Mouse (Mus musculus) brain, embryonic 18.5 days (tissue): ENCODE results near the gene Ntn4.

Experiments
- DNase-seq: peaks from one replicate; pipeline ENCODE4 v3.0.0-alpha.2; 2012; ENCODE audit warnings: low read depth, low spot score

Gene Ntn4

DNA sequence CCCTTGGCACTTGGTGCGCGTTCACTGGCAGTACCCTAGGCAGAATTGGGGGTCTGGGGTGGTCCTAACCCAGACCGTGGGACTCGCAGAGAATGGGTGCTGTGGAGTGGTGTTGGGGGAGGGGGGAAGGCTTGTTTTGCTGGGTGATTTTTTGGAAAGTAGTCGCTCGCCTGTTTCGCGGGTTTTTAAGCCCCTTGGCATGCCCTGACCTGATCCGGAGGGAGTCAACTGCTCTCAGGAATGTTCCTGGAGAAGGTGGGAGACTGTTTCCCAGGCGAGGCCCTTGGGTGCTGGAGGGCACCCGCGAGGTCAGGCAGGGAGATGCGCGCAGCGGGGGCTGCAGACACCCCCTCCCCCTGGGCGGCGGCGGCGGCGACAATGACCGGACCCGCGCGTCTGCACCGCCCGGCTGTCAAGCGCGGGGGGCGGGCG, at the start of gene Ntn4:
Gene Ntn4, plus strand, starts transcription at position 161 of the 432 bp plus-strand sequence.
- no peak for DNase-seq

DNA sequence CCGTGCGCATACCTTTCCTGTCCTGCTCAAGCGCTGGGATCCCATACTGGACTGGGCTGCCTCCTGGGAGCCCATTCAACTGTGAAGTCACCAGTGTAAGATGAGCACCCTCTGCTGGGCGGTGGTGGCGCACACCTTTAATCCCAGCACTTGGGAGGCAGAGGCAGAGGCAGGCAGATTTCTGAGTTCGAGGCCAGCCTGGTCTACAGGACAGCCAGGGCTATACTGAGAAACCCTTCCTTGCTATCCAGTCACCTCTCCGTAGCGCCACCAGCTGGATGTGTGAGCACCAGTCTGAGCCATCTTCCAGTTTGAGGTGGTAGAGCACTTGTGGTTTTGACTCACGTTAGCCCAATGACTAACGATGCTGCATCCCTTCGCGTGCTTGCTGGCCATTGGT, 48.0 kb upstream of the Ntn4 start:
- DNase-seq = no peak

DNA sequence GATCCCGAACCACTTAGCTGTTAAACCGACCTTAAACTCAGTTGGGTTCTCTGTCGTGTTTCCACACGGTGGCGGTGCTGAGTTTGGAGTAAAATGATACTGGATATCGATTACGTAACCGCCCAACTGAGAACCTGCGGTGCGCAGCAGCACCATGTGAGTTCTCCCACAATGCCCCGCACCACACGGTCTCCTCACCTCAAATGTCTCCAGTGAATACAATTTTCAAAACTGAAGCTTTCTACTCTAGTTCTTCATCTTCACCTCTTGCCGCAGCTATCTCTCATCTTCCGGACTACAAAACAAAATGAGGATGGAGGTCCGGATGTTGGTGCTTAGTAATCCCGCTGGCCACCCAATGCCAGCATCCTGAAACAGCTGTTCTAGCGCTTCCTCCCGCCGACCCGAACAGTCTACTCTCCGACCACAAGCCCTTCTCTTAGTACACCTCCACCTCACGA, 46.4 kb upstream of the Ntn4 start:
- peak; percentile 76 for DNase-seq

DNA sequence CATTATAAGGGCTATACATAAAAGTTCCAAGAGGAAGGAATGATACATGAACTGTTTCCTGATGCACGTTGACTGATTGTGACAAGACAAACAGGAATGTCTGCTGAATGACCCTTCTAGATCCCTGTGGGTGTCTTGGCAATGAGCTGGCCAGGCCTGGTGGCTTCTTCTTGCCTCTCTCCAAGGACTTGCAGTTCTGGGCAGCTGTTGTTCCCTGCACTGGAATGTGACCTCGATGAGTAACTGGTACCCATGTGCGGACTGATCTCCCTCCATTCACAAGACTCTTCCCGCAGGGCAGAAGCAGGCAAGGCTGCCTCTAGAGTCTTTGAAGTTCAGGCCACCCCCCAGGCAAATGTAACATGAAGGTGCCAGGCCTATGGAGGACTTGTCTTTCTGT, 44.6 kb upstream of the Ntn4 start:
- no peak for DNase-seq

DNA sequence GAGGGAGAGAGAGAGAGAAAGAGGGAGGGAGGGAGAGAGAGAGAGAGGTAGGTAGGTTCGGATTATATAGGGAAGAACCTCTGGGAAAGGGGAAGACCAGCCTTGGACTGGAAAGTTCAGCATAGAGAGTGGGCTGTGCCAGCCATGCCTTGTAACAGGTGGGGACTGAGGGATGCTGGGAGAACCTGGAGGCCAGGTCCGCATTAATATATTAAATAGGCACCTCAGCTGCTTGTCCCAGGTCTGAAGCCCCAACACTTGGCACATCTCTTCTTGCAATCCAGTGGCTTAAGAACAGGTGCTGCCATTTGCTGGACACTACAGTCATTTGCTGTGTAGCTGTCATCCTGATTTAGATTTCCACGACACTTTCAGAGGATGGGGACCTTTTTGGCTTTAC, 43.8 kb upstream of the Ntn4 start:
- DNase-seq = no peak

DNA sequence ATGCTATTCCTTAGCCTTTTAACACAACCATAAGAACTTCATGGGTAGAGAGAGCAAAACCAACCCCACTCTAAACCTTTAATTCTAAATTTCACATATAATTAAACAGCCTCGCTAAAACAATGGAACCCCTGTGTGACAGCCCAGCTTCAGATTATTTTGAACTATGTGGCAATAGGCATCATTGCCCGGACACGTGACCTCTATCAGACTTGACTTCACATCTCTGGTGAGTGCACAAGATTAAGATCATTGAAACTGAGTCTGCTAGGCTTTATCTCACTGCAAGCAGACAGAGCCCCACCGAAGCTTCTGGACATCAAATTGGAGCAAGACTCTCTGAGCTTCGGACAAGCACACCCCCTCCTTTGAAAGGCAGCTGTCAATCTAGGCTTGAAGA, 38.2 kb upstream of the Ntn4 start:
- no peak for DNase-seq

DNA sequence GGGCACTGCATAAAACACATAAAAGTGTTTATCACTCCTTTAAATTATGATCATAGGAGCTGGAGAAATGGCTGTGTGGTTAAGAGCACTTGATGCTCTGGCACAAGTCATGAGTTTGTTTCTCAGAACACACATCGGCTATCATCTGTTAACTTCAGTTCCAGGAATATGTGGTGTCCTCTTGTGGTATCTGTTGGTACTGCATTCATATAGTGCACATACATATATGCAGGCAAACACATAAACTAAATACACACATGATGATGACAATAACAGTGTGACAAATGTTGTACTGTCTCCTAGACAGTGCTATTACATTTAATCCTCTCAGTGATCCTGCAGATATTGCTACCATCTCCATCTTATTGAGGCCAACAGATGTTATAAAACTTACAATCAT, 37.2 kb upstream of the Ntn4 start:
- DNase-seq = no peak

DNA sequence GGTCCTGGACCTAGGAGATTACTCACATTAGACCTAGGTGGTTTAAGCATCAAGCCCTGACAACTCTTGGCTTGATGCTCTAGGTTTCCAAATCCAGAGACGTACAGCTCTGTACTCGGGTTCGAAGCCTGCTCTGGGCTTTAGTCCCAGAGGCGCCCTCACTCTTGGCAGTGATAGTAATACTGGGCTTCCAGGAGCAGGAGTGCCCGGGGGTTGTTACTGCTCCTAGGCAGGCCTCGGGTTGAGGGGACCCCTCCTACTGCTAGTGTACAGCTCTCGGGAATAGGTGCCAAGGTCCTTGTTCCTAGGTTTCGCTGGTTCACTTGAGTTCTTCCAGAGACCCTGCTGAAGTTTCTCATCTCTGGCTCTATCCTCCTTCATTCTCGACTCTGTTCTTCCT, 34.2 kb upstream of the Ntn4 start:
- DNase-seq = no peak

DNA sequence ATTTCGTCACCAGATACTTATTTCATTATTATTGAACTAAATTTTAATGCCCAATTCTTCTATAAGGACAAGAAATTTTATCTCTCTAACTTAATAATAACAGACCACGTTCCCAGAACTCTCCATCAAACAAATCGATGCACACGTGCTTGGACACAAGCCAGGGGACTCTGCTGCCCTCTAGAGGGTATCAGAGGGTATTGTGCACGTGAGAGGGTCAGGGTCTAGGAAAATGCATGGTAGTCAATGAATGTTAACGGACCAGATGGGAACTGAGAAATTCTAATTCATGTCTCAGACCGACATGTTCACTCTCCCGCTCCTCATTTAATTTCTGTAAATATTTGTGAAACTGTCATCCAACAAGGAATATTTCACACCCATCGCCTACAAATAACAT, 32.4 kb upstream of the Ntn4 start:
- peak; percentile 10 for DNase-seq

DNA sequence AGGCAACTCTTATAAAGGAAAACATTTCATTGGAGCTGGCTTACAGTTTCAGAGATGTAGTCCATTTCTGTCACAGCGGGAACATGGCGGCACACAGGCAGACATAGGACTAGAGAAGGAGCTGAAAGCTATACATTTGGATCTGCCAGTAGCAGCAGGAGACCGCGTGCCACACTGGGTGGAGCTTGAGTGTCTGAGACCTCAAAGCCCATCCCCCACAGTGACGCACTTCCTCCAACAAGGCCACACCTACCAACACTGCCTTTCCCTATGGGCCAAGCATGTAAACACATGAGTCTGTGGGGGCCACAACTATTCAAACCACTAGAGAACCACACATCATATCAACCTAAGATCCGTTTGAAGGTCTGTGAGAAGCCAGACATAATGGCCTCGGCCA, 31.2 kb upstream of the Ntn4 start:
- DNase-seq = no peak

DNA sequence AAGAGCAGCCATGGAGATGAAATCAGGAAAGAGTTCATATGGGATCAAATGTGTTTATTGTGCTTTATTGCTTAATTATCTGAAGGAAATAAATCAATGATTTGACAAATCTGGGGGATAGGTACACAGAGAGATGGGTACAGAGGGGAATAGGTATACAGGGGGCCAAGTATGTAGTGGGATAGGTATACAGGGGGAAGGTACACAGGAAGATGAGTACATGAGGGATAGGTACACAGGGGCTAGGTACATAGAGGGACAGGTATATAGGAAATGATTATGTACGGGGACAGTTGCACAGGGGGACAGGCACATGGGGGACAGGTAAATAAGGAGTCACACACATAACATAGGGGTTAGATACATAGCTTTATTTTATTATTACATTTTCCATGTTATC, 29.6 kb upstream of the Ntn4 start:
- no peak for DNase-seq

DNA sequence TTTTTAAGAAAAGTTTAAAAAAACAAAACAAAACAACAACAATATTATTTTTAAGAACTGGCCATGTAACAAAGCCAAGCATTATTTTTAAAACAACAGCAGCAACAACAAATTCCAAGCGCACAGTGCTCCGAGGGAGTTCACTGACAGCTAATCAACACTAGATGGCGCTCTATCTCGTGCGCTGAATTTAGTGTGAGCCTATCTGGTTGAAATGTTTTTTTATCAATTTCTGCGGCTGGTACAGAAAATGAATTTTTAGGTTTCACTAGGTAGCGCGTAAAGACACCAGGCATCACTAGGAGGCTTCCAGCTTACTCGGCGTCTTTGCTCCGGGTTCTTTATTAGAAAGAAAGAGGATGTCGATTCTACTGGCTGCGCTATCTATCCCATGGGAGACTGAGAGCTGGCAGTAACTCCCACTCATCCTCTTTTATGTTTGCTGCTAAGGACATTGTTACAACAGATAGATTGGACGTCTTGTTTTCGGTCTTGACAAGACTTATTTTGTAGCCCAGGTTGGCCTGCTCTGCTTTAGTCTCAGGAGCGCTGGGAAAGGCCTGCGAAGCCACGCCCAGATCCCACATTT, 29.0 kb upstream of the Ntn4 start:
- no peak for DNase-seq

DNA sequence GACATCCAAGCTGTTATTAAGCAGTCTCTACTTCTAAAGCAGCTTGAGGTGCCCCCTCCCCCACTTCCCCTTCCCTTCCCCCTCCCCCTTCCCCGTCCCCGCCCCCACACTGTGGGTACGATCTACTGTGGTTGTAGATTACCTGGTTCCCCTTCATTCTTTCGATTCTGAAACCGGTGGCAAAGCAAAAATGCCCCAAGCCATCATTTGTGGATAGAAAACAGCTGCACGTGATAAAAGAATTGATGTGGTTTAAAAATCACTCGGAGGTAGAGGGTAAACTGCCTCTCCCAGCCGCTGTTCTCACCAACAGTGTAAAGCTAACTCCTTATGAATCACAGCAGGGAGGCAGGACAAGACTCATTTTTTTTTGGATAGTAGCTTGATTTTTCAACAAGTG, 25.6 kb upstream of the Ntn4 start:
- DNase-seq = no peak

DNA sequence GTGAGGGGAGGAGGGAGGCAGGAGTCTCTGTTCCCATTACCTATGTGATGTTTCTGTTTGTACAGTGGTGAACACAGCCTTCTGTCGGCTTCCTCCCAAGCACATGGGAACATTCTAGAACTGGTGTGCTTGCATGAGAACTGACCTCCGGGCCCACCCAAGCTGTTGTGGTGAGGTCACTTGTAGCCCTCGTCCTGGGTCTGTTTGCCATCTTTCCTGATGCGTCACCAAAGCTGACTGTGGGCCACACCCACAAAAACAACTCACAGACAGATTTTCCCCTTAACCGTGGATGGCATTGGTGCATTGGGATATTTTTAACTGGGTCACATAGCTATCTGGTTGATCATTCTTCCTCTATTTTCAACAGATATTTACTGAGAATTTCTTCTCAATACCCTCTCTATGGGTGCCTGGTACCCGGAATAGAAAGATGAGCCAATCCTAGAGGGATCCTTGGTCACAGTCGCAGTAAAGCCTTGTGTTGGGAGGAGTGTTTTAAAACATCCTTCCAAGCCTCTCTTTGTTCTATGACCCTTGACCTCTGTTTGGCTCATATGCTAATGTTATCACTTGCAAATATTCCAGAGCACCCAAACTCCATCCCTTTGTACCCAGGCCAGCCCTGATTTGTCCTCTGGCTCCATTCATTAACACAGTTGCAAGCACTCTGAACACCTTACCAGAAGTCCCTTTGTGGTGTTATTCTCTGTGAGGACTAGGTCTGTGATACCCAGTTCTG, 19.9 kb upstream of the Ntn4 start:
- no peak for DNase-seq

DNA sequence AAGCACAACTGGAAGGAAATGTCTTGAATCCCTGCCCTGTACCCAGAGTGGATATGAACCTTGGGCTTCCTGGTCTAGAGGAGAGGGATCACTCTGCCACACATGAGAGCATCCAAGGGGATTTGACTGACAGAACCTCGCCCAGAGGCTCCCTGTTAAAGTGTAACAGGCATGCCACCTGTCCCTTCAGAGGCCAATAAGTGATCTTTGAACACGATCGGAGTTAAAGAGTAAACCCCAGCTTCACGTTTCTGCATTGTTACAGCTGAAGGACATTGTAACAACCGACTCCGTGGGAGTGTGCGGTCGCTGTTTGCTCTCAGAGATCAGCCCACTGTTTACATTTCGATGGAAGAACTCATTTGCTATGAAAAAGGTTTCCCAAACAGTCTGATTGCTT, 16.8 kb upstream of the Ntn4 start:
- DNase-seq = no peak

DNA sequence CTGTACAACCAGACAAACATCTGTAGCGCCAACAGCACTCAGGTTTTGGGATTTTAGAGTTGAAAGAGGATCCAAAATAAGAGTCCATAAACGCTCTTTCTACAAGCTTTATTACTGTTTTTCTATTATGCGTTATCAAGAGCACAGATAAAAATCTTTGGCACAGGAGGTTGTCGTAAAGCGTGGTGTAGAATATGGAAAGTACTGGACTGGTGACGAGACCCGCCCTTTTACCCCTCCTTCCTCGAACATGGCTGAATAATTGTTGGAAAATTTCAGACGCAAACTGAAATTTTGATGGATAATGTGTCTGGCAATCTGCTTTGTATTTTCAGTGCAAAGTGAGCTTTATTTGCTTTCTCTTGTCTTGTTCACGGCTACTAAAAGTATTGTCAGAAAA, 16.3 kb upstream of the Ntn4 start:
- no peak for DNase-seq

DNA sequence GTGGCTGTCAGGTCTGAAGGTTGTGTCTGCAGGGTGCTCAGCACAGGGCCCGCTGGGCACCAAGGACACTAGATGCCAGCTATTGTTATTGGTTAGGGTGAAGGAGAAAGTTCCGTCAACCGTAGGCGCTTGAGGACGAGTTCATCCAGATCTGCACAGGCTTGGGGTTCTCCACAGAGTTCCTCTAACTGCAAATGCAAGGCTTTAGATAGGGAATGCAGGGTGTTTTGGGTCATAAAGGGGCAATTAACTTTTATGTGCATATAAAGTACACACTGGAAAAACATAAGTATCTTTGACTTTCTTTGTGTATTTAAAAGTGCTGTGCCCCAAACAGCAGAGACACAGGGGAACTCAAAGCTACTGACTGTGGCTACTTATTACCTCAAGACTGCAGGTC, 10.2 kb upstream of the Ntn4 start:
- DNase-seq = no peak

DNA sequence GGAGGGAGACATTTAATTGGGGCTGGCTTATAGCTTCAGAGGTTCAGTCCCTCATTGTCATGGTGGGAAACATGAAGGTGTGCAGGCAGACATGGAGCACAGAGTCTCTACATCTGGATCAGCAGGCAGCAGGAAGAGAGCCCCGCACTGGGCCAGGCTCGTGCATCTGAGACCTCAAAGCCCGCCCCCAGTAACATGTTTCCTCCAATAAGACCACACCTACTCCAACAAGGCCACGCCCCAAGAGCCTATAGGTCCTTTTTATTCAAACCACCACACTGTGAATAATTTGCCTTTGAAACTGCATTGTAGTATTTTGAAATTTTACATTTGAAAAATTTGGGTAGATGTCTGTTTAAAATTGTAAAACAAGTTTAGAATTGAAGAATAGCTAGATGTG, 8.4 kb upstream of the Ntn4 start:
- DNase-seq = no peak

DNA sequence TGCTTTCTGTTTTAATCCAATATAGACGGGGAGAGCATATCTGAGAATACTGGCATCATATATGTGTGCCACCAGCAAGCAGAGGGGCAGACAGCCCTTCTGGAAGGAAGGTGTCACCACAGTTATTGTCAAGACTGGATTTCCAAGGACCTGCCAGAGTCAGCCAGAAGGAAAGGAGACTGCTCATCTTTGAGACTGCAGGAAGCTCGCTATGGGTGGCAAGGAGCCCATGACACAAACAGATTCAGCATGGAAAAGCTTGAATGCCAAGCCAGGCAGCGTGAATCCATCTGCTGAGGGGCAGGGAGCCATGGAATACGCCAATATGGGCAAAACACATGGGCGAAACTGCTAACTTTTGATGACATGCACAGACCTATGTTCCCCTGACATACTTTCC, 6.9 kb upstream of the Ntn4 start:
- peak; percentile 52 for DNase-seq

DNA sequence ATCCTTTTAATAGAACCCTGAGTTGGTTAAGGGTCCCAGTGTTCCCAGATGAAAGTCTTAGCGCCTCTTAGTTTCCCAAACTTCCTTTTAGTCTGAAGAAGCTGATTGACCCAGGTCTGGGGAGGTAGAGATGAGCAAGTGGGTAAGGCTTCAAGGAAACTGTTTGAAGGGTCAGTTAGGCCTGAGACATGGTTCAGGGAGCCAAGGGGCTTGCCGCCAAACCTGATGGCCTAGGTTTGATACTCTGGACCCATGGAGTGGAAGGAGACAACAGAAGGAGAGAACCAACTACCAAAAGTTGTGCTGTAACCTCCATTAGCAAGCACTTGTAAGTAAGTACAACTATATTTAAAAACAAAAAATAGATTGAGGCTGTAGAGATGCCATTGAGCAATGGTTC, 6.5 kb upstream of the Ntn4 start:
- DNase-seq = no peak

DNA sequence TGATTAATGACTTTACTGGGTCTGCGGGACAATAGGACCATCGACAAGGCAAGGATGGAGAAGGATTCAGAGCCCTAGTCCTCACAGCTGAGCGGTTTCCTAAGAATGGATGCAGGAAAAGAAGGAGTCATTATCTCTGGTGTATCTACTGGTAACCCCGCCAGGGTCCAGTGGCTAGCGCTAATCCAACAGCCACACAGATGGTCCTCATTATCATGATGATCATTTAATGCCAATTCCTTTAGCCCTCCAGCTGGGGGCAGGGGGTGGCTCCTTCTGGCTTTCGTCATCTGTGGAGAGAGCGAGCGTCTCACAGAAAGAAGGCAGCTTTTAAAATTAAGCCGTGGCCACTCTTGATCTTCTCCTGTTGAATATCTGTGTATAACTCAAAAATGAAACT, 4.5 kb upstream of the Ntn4 start:
- no peak for DNase-seq

DNA sequence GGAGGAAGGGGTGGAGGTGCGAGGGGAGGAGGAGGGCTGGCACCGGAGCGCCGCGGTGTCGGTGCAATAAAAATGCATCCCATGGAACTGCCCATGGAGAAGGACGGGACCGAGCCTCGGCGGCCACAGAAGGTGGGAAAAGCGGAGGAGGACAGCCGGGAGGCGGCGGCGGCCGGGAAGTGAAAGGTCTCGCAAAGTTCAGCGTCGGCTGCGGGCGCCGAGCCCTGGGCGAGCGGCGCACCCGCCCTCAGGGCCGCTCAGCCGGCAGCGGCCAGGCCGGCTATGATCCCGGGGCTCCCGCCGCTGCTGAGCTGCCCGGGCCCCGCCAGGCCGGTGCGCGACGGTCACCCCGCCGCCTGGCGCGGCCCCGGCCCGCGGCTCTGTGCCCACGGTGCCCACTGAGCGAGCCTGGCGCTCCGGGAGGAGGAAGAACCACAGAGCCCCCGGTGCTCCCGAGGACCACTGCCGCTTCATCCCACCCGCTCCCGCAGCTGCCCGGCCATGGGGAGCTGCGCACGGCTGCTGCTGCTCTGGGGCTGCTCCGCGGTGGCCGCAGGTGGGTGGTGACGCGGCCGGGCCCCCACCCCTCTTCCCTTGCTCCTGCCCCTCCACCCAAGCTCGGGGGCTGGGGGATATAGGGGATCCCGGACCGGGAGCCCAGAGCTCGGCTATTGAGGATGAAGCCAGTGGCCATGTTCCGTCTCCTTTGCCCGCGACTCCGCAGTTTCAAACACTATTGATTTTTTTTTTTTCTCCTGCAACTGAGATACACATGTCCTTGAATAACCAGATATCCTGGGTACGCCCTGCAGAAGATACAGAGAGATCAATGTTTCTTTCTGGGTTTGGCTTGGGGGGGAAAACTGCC, 706 bp downstream of the Ntn4 start:
- no peak for DNase-seq
